Mouse (Mus musculus): ENCODE data around the gene Cntn2. TPM values are rescaled to one million over a fixed set of nuclear protein-coding genes. Genes with fewer than 3 reads are reported as not detected.

Gene Cntn2
- polyA plus RNA-seq, 1 experiment = 55.8 TPM

DNA sequence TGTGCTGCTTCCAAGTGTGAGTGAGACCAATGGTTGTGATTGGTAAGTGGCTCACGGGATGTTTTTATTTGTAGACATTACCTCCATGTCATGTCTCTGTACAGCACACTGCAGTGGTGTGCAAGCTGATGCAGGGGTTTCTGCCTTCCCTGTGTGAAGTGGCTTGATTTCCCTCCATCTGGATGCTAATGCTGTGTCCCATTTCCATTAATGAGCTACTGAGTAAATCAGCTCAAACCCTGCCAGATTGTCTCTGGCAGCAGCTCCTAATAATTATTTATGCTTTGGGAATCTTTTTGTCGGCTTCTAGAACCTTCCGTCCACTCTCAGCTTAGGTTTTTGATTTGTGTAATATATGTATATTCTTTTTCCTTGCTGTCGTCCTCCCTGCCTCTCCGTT, 37.9 kb downstream of the Cntn2 start:
- peaks cover 3% of the 10 kb centered on the region; the same call in 1 of the 2 replicates for H3K4me1 ChIP-seq (ENCODE audit: control insufficient read depth, insufficient read depth, low read length)
- H3K27ac ChIP-seq (ENCODE audit: insufficient read depth, low read length) = peak overlapping the region; percentile 67; the same call in 1 of the 2 replicates
- no peak for TF ChIP-seq CTCF (IDR thresholded peaks at IDR 0.05; ENCODE audit: extremely low read depth, insufficient read depth, low read length)
- TF ChIP-seq POLR2A (IDR thresholded peaks at IDR 0.05; ENCODE audit: extremely low read depth, insufficient read depth, low read length) = no peak
- H3K4me3 ChIP-seq (ENCODE audit: insufficient read depth, low read length) = no peak overlapping the region

DNA sequence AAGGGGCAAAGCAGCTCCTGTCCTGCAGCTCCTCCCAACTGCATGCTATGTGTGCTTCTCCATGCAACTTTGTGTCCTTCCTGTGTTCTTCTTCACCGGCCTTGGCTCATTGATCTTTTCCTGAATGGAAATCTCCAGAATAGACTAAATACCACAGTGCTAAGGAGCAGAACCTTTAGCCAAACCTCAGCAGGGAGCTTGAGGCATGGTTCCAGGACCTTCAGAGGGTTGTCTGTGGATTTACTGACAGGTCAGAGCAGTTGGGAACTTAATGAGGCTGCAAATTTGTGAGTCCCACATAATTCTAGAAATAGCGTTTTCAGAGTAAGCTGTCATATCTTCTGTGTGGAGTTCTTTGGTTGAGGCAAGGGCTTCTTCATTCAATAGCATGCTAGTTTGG, 42.5 kb downstream of the Cntn2 start:
- no peak for TF ChIP-seq POLR2A (IDR thresholded peaks at IDR 0.05; ENCODE audit: extremely low read depth, insufficient read depth, low read length)
- no peak for TF ChIP-seq CTCF (IDR thresholded peaks at IDR 0.05; ENCODE audit: extremely low read depth, insufficient read depth, low read length)
- Histone ChIP-seq H3K4me3 (ENCODE audit: insufficient read depth, low read length) (no peak overlapping the region), H3K4me1 (ENCODE audit: control insufficient read depth, insufficient read depth, low read length) (peaks cover 3% of the 10 kb centered on the region; the same call in 1 of the 2 replicates), H3K27ac (ENCODE audit: insufficient read depth, low read length) (no peak overlapping the region)

DNA sequence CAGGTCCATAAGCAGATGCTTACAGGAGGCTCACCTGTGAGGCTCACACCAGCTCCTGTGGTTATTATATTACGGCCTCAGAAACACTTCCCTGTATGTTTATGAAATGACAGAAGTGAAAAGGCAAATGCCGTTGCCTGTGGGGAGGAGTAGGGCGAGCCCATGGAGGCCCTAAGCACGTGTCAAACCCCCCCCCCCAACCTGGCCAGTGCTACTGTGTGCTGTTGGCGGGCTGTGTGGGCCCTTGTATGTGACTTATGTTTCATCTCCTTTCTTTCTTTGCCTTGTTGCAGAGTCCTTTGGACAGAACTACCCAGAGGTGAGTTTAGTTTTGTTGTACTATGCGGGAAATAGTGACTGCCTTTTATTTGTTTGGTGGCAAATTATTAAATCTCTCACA, 59.3 kb downstream of the Cntn2 start:
- Histone ChIP-seq H3K4me3 (ENCODE audit: insufficient read depth, low read length) (no peak overlapping the region), H3K27ac (ENCODE audit: insufficient read depth, low read length) (no peak overlapping the region), H3K4me1 (ENCODE audit: control insufficient read depth, insufficient read depth, low read length) (no peaks in the 10 kb centered on the region; the same call in 1 of the 2 replicates)
- TF ChIP-seq POLR2A (IDR thresholded peaks at IDR 0.05; ENCODE audit: extremely low read depth, insufficient read depth, low read length) = no peak
- no peak for TF ChIP-seq CTCF (IDR thresholded peaks at IDR 0.05; ENCODE audit: extremely low read depth, insufficient read depth, low read length)

DNA sequence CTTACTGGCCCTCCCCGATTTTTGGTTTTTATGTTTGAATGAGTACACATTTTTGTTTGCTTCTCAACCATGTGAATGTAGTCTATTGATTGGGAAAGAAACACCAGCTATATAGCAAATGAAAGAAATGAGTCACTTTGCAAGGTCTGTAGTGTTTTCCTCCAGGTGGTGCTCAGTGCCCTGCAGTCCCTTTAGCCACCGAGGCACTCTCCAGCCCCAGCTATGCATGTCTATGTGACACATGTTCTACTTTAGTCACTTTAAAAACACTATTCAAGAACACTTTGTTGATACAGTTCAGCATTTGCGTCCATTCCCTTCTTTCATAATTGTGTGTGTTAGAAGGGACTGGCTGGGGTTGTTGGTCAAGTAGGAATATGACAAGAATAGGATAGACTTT, 59.8 kb downstream of the Cntn2 start:
- H3K4me1 ChIP-seq (ENCODE audit: control insufficient read depth, insufficient read depth, low read length) = no peaks in the 10 kb centered on the region; the same call in 1 of the 2 replicates
- H3K27ac ChIP-seq (ENCODE audit: insufficient read depth, low read length) = no peak overlapping the region
- TF ChIP-seq CTCF (IDR thresholded peaks at IDR 0.05; ENCODE audit: extremely low read depth, insufficient read depth, low read length) (no peak), POLR2A (IDR thresholded peaks at IDR 0.05; ENCODE audit: extremely low read depth, insufficient read depth, low read length) (no peak)
- H3K4me3 ChIP-seq (ENCODE audit: insufficient read depth, low read length) = no peak overlapping the region

DNA sequence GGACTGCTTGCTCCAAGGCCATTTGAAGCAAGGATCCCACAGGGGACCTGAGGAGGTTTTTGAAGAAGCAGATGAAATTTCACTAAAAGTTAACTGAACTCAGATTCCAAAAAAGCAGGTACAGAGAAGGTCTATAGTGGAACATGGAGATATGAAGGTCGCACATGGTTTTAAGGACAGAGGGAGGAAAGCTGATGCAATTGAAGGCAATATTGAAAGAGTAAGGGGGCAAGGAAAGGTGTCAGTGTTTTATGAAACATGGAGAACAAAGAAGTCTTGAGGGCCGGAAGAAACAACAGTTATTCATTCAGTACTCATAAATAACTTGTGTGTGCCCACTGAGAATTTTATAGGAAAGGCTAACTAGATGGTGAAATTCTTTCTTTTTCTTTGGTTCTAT, 61.4 kb downstream of the Cntn2 start:
- no peak for TF ChIP-seq CTCF (IDR thresholded peaks at IDR 0.05; ENCODE audit: extremely low read depth, insufficient read depth, low read length)
- TF ChIP-seq POLR2A (IDR thresholded peaks at IDR 0.05; ENCODE audit: extremely low read depth, insufficient read depth, low read length) = no peak
- Histone ChIP-seq H3K27ac (ENCODE audit: insufficient read depth, low read length) (no peak overlapping the region), H3K4me3 (ENCODE audit: insufficient read depth, low read length) (no peak overlapping the region), H3K4me1 (ENCODE audit: control insufficient read depth, insufficient read depth, low read length) (peaks cover 1% of the 10 kb centered on the region)

DNA sequence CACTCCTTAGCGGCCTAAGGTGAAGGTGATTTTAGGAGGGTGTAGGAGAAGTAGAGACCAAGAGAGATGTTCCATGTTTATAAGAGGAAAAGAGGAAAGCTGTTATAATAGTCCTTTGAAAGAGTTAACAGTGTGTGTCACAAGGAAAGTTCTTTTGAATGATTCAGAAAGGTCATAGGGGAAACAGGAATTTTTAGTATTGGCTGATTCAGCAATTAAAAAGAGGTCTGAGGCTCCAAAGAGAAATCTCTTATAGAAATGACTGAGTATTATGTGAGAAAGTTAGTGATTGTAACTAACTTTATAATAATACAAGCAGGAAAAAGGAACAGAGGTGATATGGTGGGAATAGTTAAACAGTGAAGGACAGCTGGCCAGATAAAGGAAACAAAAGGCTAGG, 63.6 kb downstream of the Cntn2 start:
- Histone ChIP-seq H3K4me1 (ENCODE audit: control insufficient read depth, insufficient read depth, low read length) (peaks cover 1% of the 10 kb centered on the region), H3K27ac (ENCODE audit: insufficient read depth, low read length) (no peak overlapping the region)
- TF ChIP-seq CTCF (IDR thresholded peaks at IDR 0.05; ENCODE audit: extremely low read depth, insufficient read depth, low read length) = no peak
- TF ChIP-seq POLR2A (IDR thresholded peaks at IDR 0.05; ENCODE audit: extremely low read depth, insufficient read depth, low read length) = no peak

DNA sequence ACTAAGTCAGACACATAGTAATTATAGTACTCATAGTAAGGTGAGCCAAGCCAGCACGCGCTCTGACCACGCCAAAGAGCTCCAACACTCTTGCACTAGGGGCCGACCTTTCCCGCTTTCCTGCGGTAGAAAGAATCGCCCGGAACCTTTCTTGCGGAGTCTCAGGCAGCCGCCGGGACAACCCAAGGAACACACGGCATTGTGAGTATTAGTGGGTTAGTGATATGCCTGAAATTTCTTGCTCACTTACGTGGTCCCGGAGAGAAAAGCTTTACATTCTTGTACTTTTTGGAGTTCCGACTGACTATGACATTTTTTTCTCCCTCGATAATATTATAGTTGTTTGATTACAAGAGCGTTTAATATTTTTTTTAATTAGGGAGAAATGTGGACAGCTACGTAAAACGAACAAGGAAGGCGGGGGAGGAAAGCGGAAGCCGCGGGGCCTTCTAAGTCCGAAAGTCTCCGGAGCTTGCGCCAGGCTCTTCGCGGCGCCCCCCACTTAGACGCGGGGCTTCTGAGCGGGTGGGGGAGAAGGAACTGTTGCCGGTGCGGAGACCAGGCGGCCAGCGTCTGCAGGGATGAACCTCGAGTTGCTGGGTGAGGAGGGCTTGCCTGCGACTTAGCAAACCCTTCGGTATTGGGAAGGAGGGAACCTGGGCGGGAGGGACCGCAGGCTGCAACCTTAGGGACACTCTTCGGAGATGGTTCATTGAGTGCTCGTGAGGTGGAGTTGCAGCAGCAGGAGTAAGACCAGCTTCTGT, 65.9 kb downstream of the Cntn2 start, which contains the start of gene Rbbp5:
TSS of gene Rbbp5 (plus strand) at position 438 of the 764 bp plus-strand sequence.
- Histone ChIP-seq H3K27ac (ENCODE audit: insufficient read depth, low read length) (peak within 1 kb of the TSS; percentile 58; the same call in 1 of the 2 replicates), H3K4me1 (ENCODE audit: control insufficient read depth, insufficient read depth, low read length) (peaks cover 1% of the 10 kb centered on the region), H3K4me3 (ENCODE audit: insufficient read depth, low read length) (peak within 1 kb of the TSS; percentile 59)
- peak; percentile 54; the same call in 1 of the 2 replicates for TF ChIP-seq POLR2A (IDR thresholded peaks at IDR 0.05; ENCODE audit: extremely low read depth, insufficient read depth, low read length)
- TF ChIP-seq CTCF (IDR thresholded peaks at IDR 0.05; ENCODE audit: extremely low read depth, insufficient read depth, low read length) = no peak

More for the DNA sequence above, 63.6 kb downstream of the Cntn2 start:
- H3K4me3 ChIP-seq (ENCODE audit: insufficient read depth, low read length) = no peak overlapping the region

DNA sequence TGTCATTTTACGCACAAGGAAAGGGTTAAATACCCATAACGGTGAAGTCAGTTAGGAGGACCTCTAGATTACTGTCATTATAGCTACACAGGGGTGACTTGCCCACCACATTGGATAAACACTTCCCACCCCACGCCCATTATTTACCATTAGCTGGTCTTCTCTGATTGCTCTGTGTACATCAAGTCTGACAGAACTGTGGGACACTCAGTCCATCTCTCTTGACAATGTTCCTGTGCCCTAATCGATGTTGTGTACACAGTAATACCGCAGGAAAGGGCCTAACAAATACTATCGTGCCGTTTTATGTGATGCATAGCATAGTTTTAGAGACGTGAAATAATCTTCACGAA, 66.5 kb downstream of the Cntn2 start:
- TF ChIP-seq CTCF (IDR thresholded peaks at IDR 0.05; ENCODE audit: extremely low read depth, insufficient read depth, low read length) = no peak
- no peak for TF ChIP-seq POLR2A (IDR thresholded peaks at IDR 0.05; ENCODE audit: extremely low read depth, insufficient read depth, low read length)
- Histone ChIP-seq H3K27ac (ENCODE audit: insufficient read depth, low read length) (no peak overlapping the region), H3K4me3 (ENCODE audit: insufficient read depth, low read length) (peak overlapping the region; percentile 59), H3K4me1 (ENCODE audit: control insufficient read depth, insufficient read depth, low read length) (peaks cover 1% of the 10 kb centered on the region)

DNA sequence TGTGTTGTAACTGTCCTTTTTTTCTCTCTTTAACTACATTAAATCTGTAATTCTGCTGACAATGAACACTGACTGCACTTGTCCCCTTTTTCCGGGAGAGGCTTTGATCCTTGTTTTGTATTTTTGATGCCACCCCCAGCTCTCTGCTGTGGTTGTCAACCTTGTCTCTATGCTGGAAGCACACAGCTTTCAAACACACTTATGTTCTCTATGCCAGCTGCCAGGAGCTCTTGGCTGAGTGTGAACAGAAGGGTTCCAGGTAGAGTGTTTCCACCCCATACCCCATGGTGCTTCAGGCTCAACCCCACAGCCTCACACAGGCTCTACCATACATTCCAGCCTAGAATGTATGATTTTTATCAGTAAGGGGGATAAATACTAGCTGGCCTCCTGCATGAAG, 68.6 kb downstream of the Cntn2 start:
- TF ChIP-seq POLR2A (IDR thresholded peaks at IDR 0.05; ENCODE audit: extremely low read depth, insufficient read depth, low read length) (no peak), CTCF (IDR thresholded peaks at IDR 0.05; ENCODE audit: extremely low read depth, insufficient read depth, low read length) (no peak)
- Histone ChIP-seq H3K4me1 (ENCODE audit: control insufficient read depth, insufficient read depth, low read length) (peaks cover 1% of the 10 kb centered on the region; the same call in 1 of the 2 replicates), H3K27ac (ENCODE audit: insufficient read depth, low read length) (no peak overlapping the region), H3K4me3 (ENCODE audit: insufficient read depth, low read length) (no peak overlapping the region)

DNA sequence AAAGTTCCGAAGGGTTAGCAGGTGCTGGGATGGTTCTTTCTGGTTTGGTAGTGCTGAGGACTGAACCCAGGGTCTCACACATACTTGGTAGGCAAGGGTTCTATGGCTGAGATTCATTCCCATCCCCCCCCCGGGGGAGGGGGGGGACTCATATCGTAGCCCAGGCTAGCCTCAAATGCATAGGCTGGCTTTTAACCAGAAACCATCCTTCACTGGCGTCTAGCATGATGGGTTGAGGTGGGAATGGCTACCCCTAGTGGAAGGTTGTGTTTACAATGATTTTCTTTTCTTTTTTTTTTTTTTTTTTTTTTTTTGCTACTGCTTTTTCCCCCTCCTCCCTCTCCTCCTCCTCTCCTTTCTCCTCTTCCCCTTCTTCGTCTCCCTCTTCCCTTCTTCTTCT, 70.5 kb downstream of the Cntn2 start:
- Histone ChIP-seq H3K27ac (ENCODE audit: insufficient read depth, low read length) (no peak overlapping the region), H3K4me1 (ENCODE audit: control insufficient read depth, insufficient read depth, low read length) (no peaks in the 10 kb centered on the region), H3K4me3 (ENCODE audit: insufficient read depth, low read length) (no peak overlapping the region)
- TF ChIP-seq POLR2A (IDR thresholded peaks at IDR 0.05; ENCODE audit: extremely low read depth, insufficient read depth, low read length) (no peak), CTCF (IDR thresholded peaks at IDR 0.05; ENCODE audit: extremely low read depth, insufficient read depth, low read length) (0 out of 2 replicates have a peak, but pooled peaks have one; percentile 45)
